Mouse (Mus musculus) heart, adult 2 months (tissue): ENCODE measurements at regions not wholly inside any gene's neighbourhood (a gene's known extent, or its start where the extent isn't known, plus 50 kb on each side); places are given as distances from the start of the nearest gene placed in this dataset.

Experiments
- DNase-seq, 2 experiments: peaks; one replicate each; pipeline ENCODE4 v3.0.0; 2021
- H3K27ac ChIP-seq: fragments of 200-600 bp; 2 replicates; pipeline ENCODE4 v1.8.1; 2022
- H3K27me3 ChIP-seq: fragments of 200-500 bp; 2 replicates; pipeline ENCODE4 v1.6.1; 2012; ENCODE audit warnings: mild to moderate bottlenecking, low read length, inconsistent platforms, mixed read lengths; ENCODE audit not compliant: control insufficient read depth, insufficient read depth
- H3K36me3 ChIP-seq: fragments of 200-500 bp; 2 replicates; pipeline ENCODE4 v1.6.1; 2012; ENCODE audit warnings: low read length, inconsistent platforms; ENCODE audit not compliant: control insufficient read depth, insufficient read depth
- H3K4me1 ChIP-seq: fragments of 200-500 bp; 2 replicates; pipeline ENCODE4 v1.6.1; 2011; ENCODE audit warnings: low read length; ENCODE audit not compliant: control insufficient read depth, insufficient read depth
- H3K4me3 ChIP-seq: fragments of 200-600 bp; 2 replicates; pipeline ENCODE4 v1.8.1; 2022
- H3K79me2 ChIP-seq: fragments of 200-500 bp; replicated peaks from 2 replicates; pipeline ENCODE4 v1.6.1; 2012; ENCODE audit warnings: mild to moderate bottlenecking, inconsistent platforms, low read length, moderate library complexity, mixed read lengths; ENCODE audit not compliant: control insufficient read depth, insufficient read depth
- H3K9ac ChIP-seq: fragments of 200-500 bp; 2 replicates; pipeline ENCODE4 v1.6.1; 2012; ENCODE audit warnings: low read depth, mild to moderate bottlenecking, control low read depth, inconsistent platforms, low read length, mixed read lengths
- CTCF ChIP-seq: fragments of 200-600 bp; IDR thresholded peaks from 2 replicates; pipeline ENCODE4 v1.8.1; 2022; ENCODE audit warnings: antibody characterized with exemption, mild to moderate bottlenecking, moderate library complexity
- EP300 ChIP-seq: fragments of 200-500 bp; IDR thresholded peaks from 2 replicates; pipeline ENCODE4 v1.6.1; 2011; ENCODE audit warnings: low read depth, low read length, control low read depth; ENCODE audit not compliant: insufficient read depth
- POLR2A ChIP-seq: fragments of 200-500 bp; IDR thresholded peaks from 2 replicates; pipeline ENCODE4 v1.6.1; 2011; ENCODE audit warnings: mild to moderate bottlenecking, low read depth, low read length, control low read depth; ENCODE audit not compliant: insufficient read depth
- WGBS: fragments of 180-500 bp; shearing (Covaris S2); methylation state at CpG from one replicate; pipeline ENCODE4 v1.1.7; 2018; 5-methylcytosine and 5-hydroxymethylcytosine counted together
- intact Hi-C: fragments of 180-260 bp; cut with DNase I; formaldehyde crosslinking; loops from one replicate; pipeline ENCODE4 v1.15.1; 2025

DNA sequence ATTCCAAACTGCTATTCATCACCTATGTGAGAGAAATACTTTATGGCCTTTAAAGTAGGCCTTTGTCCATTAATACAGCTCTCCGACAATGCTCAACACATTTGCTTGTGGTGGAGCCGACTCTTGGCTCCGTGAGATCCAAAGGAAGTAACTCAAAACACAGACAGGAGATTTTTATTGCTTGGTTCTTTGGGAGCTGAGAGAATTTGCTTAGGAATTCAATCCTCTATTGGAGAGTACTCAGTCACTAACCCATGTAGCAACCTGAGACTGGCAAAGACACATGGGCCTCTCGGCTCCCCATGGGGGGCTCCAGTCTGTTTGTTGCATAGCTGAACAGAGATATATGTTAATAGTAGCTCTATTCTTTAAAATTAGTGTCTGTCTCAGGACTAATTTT is 130.1 kb upstream of the Map3k7 start:
- no peaks in the 10 kb centered on the region for H3K36me3 ChIP-seq
- 76% methylated on average over 4 of the region's 4 CpGs for WGBS
- intact Hi-C loops = no loop called here
- no peak overlapping the region for H3K9ac ChIP-seq
- no peaks in the 10 kb centered on the region for H3K79me2 ChIP-seq
- TF ChIP-seq EP300 (no peak), POLR2A (no peak), CTCF (no peak)
- H3K4me1 ChIP-seq = no peaks in the 10 kb centered on the region
- H3K27me3 ChIP-seq = no peaks in the 10 kb centered on the region
- no peak overlapping the region for H3K4me3 ChIP-seq
- H3K27ac ChIP-seq = no peak overlapping the region
- DNase-seq = no peak

- intact Hi-C loops = no loop called here
- Histone ChIP-seq H3K27me3 (no peaks in the 10 kb centered on the region), H3K9ac (no peak overlapping the region), H3K36me3 (no peaks in the 10 kb centered on the region), H3K27ac (no peak overlapping the region), H3K4me3 (no peak overlapping the region), H3K79me2 (no peaks in the 10 kb centered on the region), H3K4me1 (no peaks in the 10 kb centered on the region)
- TF ChIP-seq EP300 = no peak
- TF ChIP-seq POLR2A = no peak
- no peak for TF ChIP-seq CTCF
- 22% methylated on average over 5 of the region's 5 CpGs for WGBS
- no peak for DNase-seq
These were observed 128.8 kb upstream of the Map3k7 start for GRCm38 (mm10) chr4:31835051-31835450.

GRCm38 (mm10) chr4:31838592-31838991 is 125.3 kb upstream of the Map3k7 start:
- no peak for TF ChIP-seq CTCF
- no peak for TF ChIP-seq POLR2A
- no peak for TF ChIP-seq EP300
- no peak overlapping the region for H3K9ac ChIP-seq
- no peaks in the 10 kb centered on the region for H3K27me3 ChIP-seq
- no peak overlapping the region for H3K4me3 ChIP-seq
- intact Hi-C loops = no loop called here
- H3K27ac ChIP-seq = no peak overlapping the region
- H3K4me1 ChIP-seq = no peaks in the 10 kb centered on the region
- 58% methylated on average over 5 of the region's 5 CpGs for WGBS
- no peak for DNase-seq
- H3K79me2 ChIP-seq = no peaks in the 10 kb centered on the region
- H3K36me3 ChIP-seq = no peaks in the 10 kb centered on the region

GRCm38 (mm10) chr4:31849763-31850162 is 114.1 kb upstream of the Map3k7 start:
- no peaks in the 10 kb centered on the region for H3K36me3 ChIP-seq
- H3K4me1 ChIP-seq = no peaks in the 10 kb centered on the region
- no peaks in the 10 kb centered on the region for H3K79me2 ChIP-seq
- no peak overlapping the region for H3K4me3 ChIP-seq
- intact Hi-C loops = no loop called here
- H3K9ac ChIP-seq = no peak overlapping the region
- H3K27ac ChIP-seq = no peak overlapping the region
- 55% methylated on average over 6 of the region's 6 CpGs for WGBS
- no peaks in the 10 kb centered on the region for H3K27me3 ChIP-seq
- TF ChIP-seq POLR2A = no peak
- TF ChIP-seq EP300 = no peak
- TF ChIP-seq CTCF = no peak
- DNase-seq = no peak

- Histone ChIP-seq H3K9ac (no peak overlapping the region), H3K4me3 (no peak overlapping the region), H3K27ac (no peak overlapping the region), H3K4me1 (no peaks in the 10 kb centered on the region), H3K79me2 (no peaks in the 10 kb centered on the region), H3K27me3 (no peaks in the 10 kb centered on the region), H3K36me3 (no peaks in the 10 kb centered on the region)
- WGBS = 44% methylated on average over 3 of the region's 3 CpGs
- no peak for TF ChIP-seq EP300
- peak; percentile 60 for TF ChIP-seq CTCF
- intact Hi-C loops = no loop called here
- no peak for DNase-seq
These were observed 112.9 kb upstream of the Map3k7 start for GRCm38 (mm10) chr4:31851006-31851405.

- H3K9ac ChIP-seq = no peak overlapping the region
- H3K36me3 ChIP-seq = no peaks in the 10 kb centered on the region
- no peak overlapping the region for H3K4me3 ChIP-seq
- no peak overlapping the region for H3K27ac ChIP-seq
- no peaks in the 10 kb centered on the region for H3K4me1 ChIP-seq
- WGBS = 75% methylated on average over 6 of the region's 6 CpGs
- H3K27me3 ChIP-seq = no peaks in the 10 kb centered on the region
- no peak for DNase-seq
- H3K79me2 ChIP-seq = no peaks in the 10 kb centered on the region
- TF ChIP-seq POLR2A (no peak), CTCF (no peak)
- intact Hi-C loops = no loop called here
These were observed 110.0 kb upstream of the Map3k7 start for GRCm38 (mm10) chr4:31853851-31854250.

DNA sequence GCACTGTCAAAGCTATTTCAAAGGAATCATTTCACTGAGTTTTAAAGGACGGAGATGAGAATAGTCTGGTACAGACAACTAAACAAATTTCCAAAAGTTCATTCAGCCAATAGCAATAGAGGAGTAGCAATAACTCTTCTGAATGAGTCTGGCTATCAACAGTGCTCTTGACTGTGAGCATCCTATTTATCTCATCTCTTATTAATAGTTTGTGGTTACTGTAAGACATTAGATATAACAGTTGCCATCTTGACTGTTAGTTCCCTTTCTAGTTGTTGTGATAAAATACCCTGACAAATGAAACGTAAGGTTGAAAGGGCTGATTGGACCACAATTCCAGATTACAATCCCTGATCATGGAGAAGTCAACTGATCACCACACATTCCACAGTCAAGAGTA is 103.5 kb upstream of the Map3k7 start:
- no peak for DNase-seq
- no peak overlapping the region for H3K27ac ChIP-seq
- 95% methylated on average over 2 of the region's 2 CpGs for WGBS
- H3K36me3 ChIP-seq = no peaks in the 10 kb centered on the region
- TF ChIP-seq EP300 = no peak
- TF ChIP-seq CTCF = no peak
- no peak for TF ChIP-seq POLR2A
- no peak overlapping the region for H3K9ac ChIP-seq
- H3K4me3 ChIP-seq = no peak overlapping the region
- no peaks in the 10 kb centered on the region for H3K4me1 ChIP-seq
- no peaks in the 10 kb centered on the region for H3K79me2 ChIP-seq
- H3K27me3 ChIP-seq = no peaks in the 10 kb centered on the region
- intact Hi-C loops = no loop called here
